Mouse (Mus musculus): ENCODE results near the gene Ptprcap. TPM values are rescaled to one million over a fixed set of nuclear protein-coding genes. Genes with fewer than 3 reads are reported as not detected.

The Ptprcap gene
- polyA plus RNA-seq, 1 experiment, result 5.6 TPM

DNA sequence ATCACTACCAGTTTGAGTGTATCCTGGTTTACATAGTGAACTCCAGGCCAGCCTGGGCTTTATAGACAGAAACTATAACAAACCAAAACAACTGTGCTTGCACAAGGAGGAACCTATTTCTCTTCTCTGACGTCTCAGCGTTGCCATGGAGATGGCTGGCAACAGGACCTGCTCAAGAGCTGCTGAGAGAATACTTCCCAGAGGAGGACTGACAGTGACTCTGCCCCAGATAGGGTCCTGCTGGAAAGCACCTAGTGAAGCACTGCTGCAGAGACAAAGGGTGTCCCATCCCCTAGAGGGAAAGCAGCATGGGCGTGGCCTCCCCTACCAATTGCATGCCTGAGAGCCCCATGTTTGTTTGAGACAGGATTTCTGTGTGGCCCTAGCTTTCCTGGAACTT is 28.5 kb downstream of the Ptprcap start:
- Histone ChIP-seq H3K4me1 (ENCODE audit: control insufficient read depth) (peaks cover 9% of the 10 kb centered on the region), H3K36me3 (ENCODE audit: control insufficient read depth) (no peaks in the 10 kb centered on the region)

DNA sequence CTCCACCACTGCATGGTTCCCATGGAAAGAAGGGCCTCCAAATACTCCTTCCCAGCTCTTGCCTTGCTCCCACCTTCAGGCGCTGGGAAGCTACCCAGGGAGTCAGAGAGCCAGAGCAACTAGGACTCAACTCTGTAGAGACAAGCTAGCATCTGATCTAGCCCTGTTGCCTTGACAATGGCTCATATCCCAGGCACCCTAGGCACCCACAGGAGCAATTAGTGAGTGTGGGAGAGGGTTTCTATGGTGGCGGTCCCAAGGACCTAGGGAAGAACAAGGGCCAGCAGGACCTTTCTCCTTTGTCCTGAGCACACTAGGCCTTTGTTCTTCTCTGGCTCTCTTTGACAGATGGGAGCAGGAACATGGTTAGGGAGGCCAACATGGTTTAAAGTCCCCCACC is 30.3 kb downstream of the Ptprcap start:
- Histone ChIP-seq H3K36me3 (ENCODE audit: control insufficient read depth) (no peaks in the 10 kb centered on the region), H3K4me1 (ENCODE audit: control insufficient read depth) (peaks cover 13% of the 10 kb centered on the region), H3K27me3 (ENCODE audit: control insufficient read depth) (no peaks in the 10 kb centered on the region; the same call in 1 of the 2 replicates), H3K4me3 (replicated peaks) (no peak overlapping the region), H3K9me3 (ENCODE audit: control insufficient read depth, low read length) (no peaks in the 10 kb centered on the region)
- TF ChIP-seq GATA1 (IDR thresholded peaks at IDR 0.05; ENCODE audit: low read length) (no peak), TAL1 (IDR thresholded peaks at IDR 0.05; ENCODE audit: low read length) (no peak)

More for the DNA sequence above, 28.5 kb downstream of the Ptprcap start:
- H3K27me3 ChIP-seq (ENCODE audit: control insufficient read depth), result peaks cover 6% of the 10 kb centered on the region
- H3K9me3 ChIP-seq (ENCODE audit: control insufficient read depth, low read length), result no peaks in the 10 kb centered on the region
- no peak overlapping the region for H3K4me3 ChIP-seq (replicated peaks)
- no peak for TF ChIP-seq GATA1 (IDR thresholded peaks at IDR 0.05; ENCODE audit: low read length)

DNA sequence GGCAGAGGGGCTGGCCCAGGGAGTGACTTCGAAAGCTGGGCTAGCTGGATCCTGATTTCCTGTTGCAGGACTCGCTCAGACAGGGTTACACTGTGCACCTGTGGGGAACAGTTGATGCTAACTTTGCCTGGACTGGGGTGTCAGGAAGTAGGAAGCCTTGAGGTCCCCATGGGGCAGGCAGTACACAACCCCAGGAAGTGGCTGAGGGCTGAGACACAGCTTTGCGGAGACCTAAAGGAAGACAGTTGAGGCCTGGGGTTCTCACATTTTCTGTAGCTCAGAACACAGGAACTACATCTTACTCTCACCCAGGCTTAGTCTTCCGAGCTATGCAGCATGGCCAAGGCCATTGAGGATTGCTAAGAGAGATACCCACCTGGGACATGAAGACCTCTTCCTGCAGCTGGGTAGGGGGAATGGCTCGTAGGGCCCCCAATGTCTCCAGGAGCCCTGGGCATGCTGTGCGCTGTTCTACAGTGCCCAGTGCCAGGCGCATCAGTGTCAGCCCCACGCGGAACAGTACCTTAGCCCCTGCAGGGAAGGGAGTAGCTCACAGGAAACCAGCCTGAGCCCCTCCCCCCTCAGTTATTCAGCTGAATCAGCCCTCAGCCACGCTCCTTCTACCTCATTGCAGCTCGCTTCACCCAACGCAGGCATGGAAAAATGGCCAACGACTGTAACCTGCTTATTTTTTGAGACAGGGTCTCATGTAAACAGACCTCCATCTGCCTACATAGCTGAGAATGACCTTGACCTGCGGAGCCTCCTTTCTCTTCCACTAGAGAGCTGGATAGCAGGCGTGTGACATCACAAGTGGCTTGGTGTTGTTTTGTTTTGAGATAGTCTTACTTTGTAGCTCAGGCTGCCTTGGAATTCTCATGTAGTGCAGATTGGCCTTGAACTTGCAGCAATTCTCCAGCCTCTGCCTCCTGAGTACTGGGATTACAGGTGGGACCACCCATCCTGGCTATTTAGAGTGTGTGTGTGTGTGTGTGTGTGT is 31.9 kb downstream of the Ptprcap start:
- no peaks in the 10 kb centered on the region for H3K9me3 ChIP-seq (ENCODE audit: control insufficient read depth, low read length)
- no peaks in the 10 kb centered on the region for H3K36me3 ChIP-seq (ENCODE audit: control insufficient read depth)

DNA sequence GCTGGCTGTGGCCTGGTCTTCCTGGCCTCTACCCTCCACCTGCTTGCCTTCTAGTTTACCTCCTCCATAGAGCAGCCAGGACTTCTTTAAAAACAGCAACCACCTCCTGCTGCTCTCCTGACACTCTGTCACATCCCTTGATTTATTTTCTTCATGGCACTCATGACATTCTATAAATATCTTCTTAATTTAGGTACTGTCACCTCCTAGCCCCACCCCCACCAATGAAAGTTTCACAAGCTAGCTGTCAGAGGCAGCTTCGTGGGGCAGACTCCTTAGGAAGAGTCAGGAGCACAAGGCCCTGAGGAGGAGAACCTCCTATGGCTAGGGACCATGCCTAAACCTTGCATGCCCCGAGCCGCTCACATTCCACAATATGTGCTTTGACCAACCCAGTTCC is 33.9 kb downstream of the Ptprcap start:
- peaks cover 28% of the 10 kb centered on the region for H3K4me1 ChIP-seq (ENCODE audit: control insufficient read depth)
- no peaks in the 10 kb centered on the region; the same call in 1 of the 2 replicates for H3K27me3 ChIP-seq (ENCODE audit: control insufficient read depth)
- TF ChIP-seq GATA1 (IDR thresholded peaks at IDR 0.05; ENCODE audit: low read length), result no peak
- TF ChIP-seq TAL1 (IDR thresholded peaks at IDR 0.05; ENCODE audit: low read length), result no peak
- no peak overlapping the region for H3K4me3 ChIP-seq (replicated peaks)
- H3K9me3 ChIP-seq (ENCODE audit: control insufficient read depth, low read length), result no peaks in the 10 kb centered on the region
- no peaks in the 10 kb centered on the region for H3K36me3 ChIP-seq (ENCODE audit: control insufficient read depth)

More for the DNA sequence above, 31.9 kb downstream of the Ptprcap start:
- peaks cover 13% of the 10 kb centered on the region for H3K4me1 ChIP-seq (ENCODE audit: control insufficient read depth)
- H3K4me3 ChIP-seq (replicated peaks), result no peak overlapping the region
- no peak for TF ChIP-seq TAL1 (IDR thresholded peaks at IDR 0.05; ENCODE audit: low read length)
- TF ChIP-seq GATA1 (IDR thresholded peaks at IDR 0.05; ENCODE audit: low read length), result no peak
- no peaks in the 10 kb centered on the region; the same call in 1 of the 2 replicates for H3K27me3 ChIP-seq (ENCODE audit: control insufficient read depth)

DNA sequence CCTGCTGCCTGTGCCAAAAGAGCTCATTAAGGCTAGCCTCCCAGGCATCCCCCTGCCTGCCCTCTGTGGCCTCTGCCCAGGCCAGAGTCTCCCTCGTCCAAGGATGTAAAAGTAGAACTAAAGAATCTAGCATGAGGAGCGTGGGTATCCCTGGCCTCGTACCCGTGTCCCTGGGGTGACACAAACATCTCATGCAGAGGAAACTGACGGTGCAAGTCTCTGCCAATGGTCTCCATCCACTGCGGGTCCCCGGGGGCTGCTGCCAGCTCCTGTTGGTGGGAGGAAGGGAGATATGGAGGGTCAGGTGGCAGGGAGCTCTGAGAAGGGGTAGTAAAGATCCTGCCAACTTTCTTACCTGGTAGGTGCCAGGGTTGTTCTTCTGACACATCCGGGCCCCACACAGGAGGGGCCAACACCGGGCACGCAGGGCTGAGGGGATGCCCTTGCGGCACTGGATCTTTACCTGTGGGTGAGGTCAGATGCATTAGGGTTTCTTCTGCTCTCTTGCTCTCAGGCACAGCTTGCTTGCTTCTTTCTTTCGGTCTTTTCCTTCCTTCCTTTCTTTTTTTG is 35.7 kb downstream of the Ptprcap start:
- Histone ChIP-seq H3K4me1 (ENCODE audit: control insufficient read depth) (peaks cover 46% of the 10 kb centered on the region), H3K27me3 (ENCODE audit: control insufficient read depth) (no peaks in the 10 kb centered on the region; the same call in 1 of the 2 replicates), H3K4me3 (replicated peaks) (no peak overlapping the region), H3K9me3 (ENCODE audit: control insufficient read depth, low read length) (no peaks in the 10 kb centered on the region), H3K36me3 (ENCODE audit: control insufficient read depth) (peaks cover 12% of the 10 kb centered on the region)
- no peak for TF ChIP-seq TAL1 (IDR thresholded peaks at IDR 0.05; ENCODE audit: low read length)

DNA sequence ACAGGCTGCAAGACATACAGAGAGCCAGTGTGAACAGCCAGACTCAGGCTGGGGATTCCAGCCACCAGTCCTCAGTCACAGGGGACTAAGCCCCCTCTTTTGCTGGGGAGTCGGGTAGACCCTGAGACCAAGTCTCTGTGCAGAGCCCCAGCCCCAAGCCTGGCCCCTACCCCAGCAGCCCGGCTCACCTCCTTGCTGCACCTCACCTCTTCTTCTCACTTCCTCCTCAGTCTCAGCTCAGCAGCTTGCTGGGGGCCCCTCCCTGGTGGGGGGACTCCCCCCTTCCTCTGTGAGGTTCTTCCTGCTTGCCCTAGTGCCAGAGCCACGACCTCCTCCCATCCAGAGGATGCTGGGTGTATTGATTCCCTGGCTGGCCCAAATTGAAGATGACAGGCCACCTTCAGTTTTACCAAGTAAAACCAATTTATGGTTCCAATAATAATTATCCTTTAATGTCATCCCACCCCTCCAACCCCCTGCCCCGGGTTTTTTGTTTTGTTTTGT is 37.5 kb downstream of the Ptprcap start, which contains the start of gene Tbc1d10c:
Tbc1d10c (minus strand) TSS at position 454 of the 504 bp plus-strand sequence.
- no peaks in the 10 kb centered on the region for H3K9me3 ChIP-seq (ENCODE audit: control insufficient read depth, low read length)
- H3K36me3 ChIP-seq (ENCODE audit: control insufficient read depth), result peaks cover 30% of the 10 kb centered on the region
- H3K27me3 ChIP-seq (ENCODE audit: control insufficient read depth), result no peaks in the 10 kb centered on the region
- H3K4me3 ChIP-seq (replicated peaks), result peak within 1 kb of the TSS; percentile 86
- H3K4me1 ChIP-seq (ENCODE audit: control insufficient read depth), result peaks cover 42% of the 10 kb centered on the region
- TF ChIP-seq TAL1 (IDR thresholded peaks at IDR 0.05; ENCODE audit: low read length) (no peak), GATA1 (IDR thresholded peaks at IDR 0.05; ENCODE audit: low read length) (no peak)

DNA sequence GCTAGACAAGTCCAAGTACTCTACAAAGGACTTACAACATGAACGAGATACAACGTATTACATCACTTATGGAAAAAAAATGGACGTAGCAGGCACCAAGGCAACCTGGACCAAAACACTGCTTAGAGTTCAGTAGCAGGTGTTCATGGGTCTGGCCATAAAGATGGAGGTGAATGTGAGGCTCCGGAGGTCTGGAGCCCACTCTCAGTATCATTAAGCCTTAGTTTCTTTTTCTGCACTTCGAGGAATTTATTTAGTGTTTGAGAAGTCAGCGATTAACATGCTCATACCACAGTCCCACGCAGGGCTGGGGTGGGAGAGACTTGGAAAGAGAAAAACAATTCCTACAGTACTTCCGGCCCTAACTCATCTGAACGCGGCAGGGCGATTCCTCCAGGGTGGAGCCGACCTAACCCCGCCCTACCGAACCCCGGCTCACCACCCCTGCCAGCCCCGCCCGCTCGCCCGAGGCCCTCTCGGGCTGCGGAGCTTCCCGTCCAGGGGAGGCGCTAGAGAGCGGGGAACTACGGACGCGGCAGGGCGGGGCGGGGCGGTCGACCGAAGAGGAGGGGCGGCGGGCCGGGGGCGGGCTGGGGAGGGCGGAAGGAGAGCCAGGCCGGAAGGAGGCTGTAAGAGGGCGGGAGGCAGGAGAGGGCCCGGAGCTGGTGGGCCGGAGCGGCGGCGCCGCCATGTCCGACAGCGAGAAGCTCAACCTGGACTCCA is 38.3 kb downstream of the Ptprcap start, which contains the start of gene Ppp1ca:
Ppp1ca (plus strand) TSS at position 538 of the 723 bp plus-strand sequence.
- H3K4me3 ChIP-seq (replicated peaks), result peak within 1 kb of the TSS; percentile 86
- H3K27me3 ChIP-seq (ENCODE audit: control insufficient read depth), result no peaks in the 10 kb centered on the region
- TF ChIP-seq TAL1 (IDR thresholded peaks at IDR 0.05; ENCODE audit: low read length) (no peak), GATA1 (IDR thresholded peaks at IDR 0.05; ENCODE audit: low read length) (no peak)
- no peaks in the 10 kb centered on the region for H3K9me3 ChIP-seq (ENCODE audit: control insufficient read depth, low read length)
- peaks cover 49% of the 10 kb centered on the region for H3K4me1 ChIP-seq (ENCODE audit: control insufficient read depth)
- peaks cover 38% of the 10 kb centered on the region for H3K36me3 ChIP-seq (ENCODE audit: control insufficient read depth)

DNA sequence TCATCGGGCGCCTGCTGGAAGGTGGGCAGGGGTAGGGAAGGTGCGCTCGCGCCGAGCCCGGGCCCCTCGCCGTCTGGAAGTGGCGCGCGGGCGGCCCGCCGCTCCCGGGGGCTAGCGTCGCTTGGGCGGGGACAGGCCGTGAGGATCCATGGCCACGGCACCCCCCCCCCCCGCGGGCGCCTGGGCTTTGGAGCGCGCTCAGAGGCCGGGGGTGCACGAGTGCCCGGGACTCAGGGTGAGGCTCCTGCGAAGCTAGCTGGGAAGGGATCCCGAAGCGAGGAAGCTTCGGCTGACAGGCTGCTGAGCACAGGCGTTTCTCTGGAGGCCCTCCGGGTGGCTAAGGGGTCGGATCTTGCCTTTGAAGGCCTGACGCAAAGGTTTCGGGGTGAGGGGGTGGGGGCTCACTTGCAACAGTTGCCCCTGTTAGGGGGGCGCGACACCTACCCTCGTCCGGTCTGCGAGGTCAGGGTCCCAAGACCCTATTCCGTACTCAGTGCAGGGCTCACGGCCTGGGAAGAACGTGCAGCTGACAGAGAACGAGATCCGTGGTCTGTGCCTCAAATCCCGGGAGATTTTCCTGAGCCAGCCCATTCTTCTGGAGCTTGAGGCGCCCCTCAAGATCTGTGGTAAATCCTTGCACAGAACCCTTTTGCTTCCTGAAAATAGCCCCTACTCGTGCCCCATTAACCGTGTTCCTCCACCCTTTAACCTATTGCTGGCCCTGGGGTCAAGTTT is 39.0 kb downstream of the Ptprcap start:
- Histone ChIP-seq H3K4me3 (replicated peaks) (peak overlapping the region; percentile 86), H3K4me1 (ENCODE audit: control insufficient read depth) (peaks cover 52% of the 10 kb centered on the region), H3K9me3 (ENCODE audit: control insufficient read depth, low read length) (no peaks in the 10 kb centered on the region), H3K36me3 (ENCODE audit: control insufficient read depth) (peaks cover 45% of the 10 kb centered on the region), H3K27me3 (ENCODE audit: control insufficient read depth) (no peaks in the 10 kb centered on the region)
- TF ChIP-seq TAL1 (IDR thresholded peaks at IDR 0.05; ENCODE audit: low read length) (no peak), GATA1 (IDR thresholded peaks at IDR 0.05; ENCODE audit: low read length) (no peak)

All from erythroblast, embryonic 14.5 days (primary cell).